Mouse (Mus musculus) embryonic facial prominence, embryonic 10.5 days (tissue): ENCODE results near the gene St14. TPM values are rescaled to one million over a fixed set of nuclear protein-coding genes. Genes with fewer than 3 reads are reported as not detected.

Experiments used
- DNase-seq: peaks from one replicate; pipeline ENCODE4 v3.0.0-alpha.2; 2017; ENCODE audit warnings: low spot score
- H3K27ac ChIP-seq: fragments of 300-500 bp; sonication (generic); replicated peaks from 2 replicates; pipeline ENCODE4 v1.5.1; 2016; ENCODE audit warnings: mild to moderate bottlenecking
- H3K27me3 ChIP-seq: fragments of 300-500 bp; sonication (generic); replicated peaks from 2 replicates; pipeline ENCODE4 v1.6.1; 2016; ENCODE audit warnings: low read depth, mild to moderate bottlenecking; ENCODE audit not compliant: poor library complexity, severe bottlenecking
- H3K36me3 ChIP-seq: fragments of 300-500 bp; sonication (generic); replicated peaks from 2 replicates; pipeline ENCODE4 v1.6.1; 2016; ENCODE audit warnings: mild to moderate bottlenecking, moderate library complexity
- H3K4me1 ChIP-seq: fragments of 300-500 bp; sonication (generic); 2 replicates; pipeline ENCODE4 v1.6.1; 2016
- H3K4me3 ChIP-seq: fragments of 300-500 bp; sonication (generic); 2 replicates; pipeline ENCODE4 v1.5.1; 2016; ENCODE audit warnings: mild to moderate bottlenecking, moderate library complexity
- H3K9me3 ChIP-seq: fragments of 300-500 bp; sonication (generic); 2 replicates; pipeline ENCODE4 v1.6.1; 2016; ENCODE audit warnings: mild to moderate bottlenecking
- WGBS: fragments of 180-500 bp; shearing (Covaris S2); methylation state at CpG from one replicate; pipeline ENCODE4 v1.1.7; 2016; 5-methylcytosine and 5-hydroxymethylcytosine counted together
- polyA plus RNA-seq: library from polyadenylated mRNA; unstranded; fragments of >200 nt; fragmentation: Nextera tagmentation; extraction: Ambion mirVana; gene quantifications from 2 replicates; pipeline ENCODE4 v1.2.1, GENCODE M21; 2016

Gene St14
- polyA plus RNA-seq, 1 experiment from 2014 or later, result 15.8 TPM

DNA sequence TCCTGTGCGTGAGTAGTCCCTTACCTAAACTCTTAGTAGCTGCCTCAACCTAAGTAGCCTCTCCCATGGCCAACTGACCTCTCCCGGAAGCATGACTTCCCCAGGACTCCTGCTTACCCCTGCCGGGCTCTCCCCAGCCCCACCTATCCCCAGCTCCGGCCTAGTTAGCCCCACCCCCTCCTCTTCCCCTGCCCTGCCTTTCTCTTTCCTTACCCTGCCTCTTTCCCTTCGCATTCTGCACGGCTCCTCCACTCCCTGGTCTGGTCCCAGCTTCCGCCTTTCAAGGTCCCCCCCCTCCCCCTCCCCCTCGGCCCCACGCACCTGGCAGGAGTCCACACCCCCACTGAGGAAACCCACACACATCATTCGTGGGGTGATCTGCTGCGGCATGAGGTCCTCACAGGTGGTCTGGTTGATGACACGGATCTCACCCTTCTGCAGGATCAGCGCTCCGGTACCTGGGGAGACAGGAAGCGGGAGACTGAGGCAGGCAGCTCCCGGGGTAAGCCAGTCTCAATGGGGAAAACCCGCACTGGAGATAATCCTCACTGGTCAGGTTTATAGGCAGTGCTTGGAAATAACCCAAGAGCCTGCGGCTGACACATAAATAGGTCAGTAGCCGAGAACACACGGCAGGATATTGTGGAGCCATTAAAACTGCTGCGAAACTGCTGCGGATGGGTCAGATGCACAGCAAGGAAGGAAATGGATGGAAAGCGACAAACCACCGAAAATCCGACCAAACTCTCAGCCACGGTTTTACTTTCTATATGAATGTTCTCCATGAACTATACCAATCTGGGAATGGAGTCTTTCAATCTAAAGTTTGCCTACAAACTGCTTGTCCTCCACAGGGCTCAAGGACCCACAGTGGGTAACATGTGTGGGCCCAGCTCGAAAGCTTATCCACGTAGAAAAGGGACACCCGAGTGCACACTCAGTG, 41.3 kb downstream of the St14 start:
- WGBS, result 78% methylated on average over 29 of the region's 29 CpGs
- peak; percentile 7 for DNase-seq

DNA sequence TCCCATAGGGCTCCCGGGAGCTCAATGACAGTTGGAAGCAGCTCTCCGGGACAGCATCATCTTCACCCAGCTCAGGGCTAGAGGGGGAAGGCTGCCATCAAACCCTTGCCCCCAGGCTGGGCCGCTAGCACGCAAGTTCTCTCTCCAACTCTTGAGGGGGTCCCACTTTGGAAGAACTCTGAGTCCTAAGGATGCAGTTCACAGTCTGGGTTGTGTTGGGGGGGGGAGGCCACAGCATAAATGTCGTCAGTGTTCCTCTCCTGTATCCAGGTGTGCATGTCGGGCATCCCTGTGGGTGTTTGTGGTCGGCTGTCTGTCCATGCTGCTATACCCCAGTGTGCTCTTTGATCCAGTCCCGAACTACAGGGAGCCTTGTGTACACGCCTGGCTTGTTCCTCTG, 42.1 kb downstream of the St14 start:
- no peak for DNase-seq

More for the DNA sequence above, 41.3 kb downstream of the St14 start:
- peaks cover 17% of the 10 kb centered on the region for H3K27me3 ChIP-seq
- no peaks in the 10 kb centered on the region for H3K36me3 ChIP-seq
- H3K9me3 ChIP-seq, result no peaks in the 10 kb centered on the region
- no peak overlapping the region for H3K4me3 ChIP-seq
- no peak overlapping the region for H3K27ac ChIP-seq
- H3K4me1 ChIP-seq, result peaks cover 8% of the 10 kb centered on the region

DNA sequence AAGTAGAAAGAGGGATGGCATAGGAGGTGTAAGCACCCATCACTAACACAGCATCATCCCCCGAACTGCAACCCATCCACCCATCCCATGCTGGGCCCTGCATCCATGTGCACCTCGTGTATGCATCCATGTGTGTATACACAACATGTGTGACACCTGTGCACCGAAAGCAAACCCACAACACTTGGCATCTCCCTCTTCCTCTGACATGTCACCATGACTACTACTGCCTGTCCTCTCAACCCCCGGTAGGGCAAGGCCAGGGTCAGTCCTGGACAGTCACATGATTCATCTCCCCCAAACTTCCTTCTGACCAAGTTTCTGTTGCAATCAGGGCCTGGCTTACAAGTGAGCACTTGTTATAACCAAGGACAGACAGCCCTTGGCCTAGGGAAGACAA, 42.8 kb downstream of the St14 start:
- no peak for DNase-seq
- Histone ChIP-seq H3K9me3 (no peaks in the 10 kb centered on the region), H3K4me3 (no peak overlapping the region), H3K4me1 (peaks cover 8% of the 10 kb centered on the region), H3K36me3 (no peaks in the 10 kb centered on the region), H3K27me3 (peaks cover 17% of the 10 kb centered on the region), H3K27ac (no peak overlapping the region)
- WGBS, result 84% methylated on average over 4 of the region's 4 CpGs

More for the DNA sequence above, 42.1 kb downstream of the St14 start:
- H3K27me3 ChIP-seq, result peaks cover 17% of the 10 kb centered on the region
- no peaks in the 10 kb centered on the region for H3K9me3 ChIP-seq
- WGBS, result 78% methylated on average over 9 of the region's 9 CpGs
- peaks cover 8% of the 10 kb centered on the region for H3K4me1 ChIP-seq
- no peaks in the 10 kb centered on the region for H3K36me3 ChIP-seq
- no peak overlapping the region for H3K27ac ChIP-seq
- no peak overlapping the region for H3K4me3 ChIP-seq

DNA sequence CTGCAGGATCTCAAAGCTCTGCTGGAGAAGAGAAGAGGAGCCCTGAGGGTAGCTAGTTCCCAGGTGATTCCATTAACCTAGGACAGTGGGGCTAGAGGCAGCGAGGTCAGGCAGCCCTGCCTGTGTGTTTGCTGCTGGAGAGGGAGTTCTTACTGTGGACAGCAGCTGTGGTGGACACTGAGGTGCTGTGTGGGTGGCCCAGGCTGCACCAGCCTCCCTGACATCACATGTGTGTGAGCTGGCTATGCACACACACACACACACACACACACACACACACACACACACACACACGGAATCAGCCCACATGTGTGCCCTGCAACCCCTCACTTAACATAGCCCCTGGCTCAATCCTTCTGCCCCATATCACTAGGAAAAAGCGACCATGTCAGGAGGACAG, 43.5 kb downstream of the St14 start:
- WGBS, result 73% methylated on average over 3 of the region's 3 CpGs
- Histone ChIP-seq H3K27ac (no peak overlapping the region), H3K9me3 (no peaks in the 10 kb centered on the region), H3K36me3 (no peaks in the 10 kb centered on the region), H3K4me3 (no peak overlapping the region), H3K4me1 (peaks cover 8% of the 10 kb centered on the region), H3K27me3 (peaks cover 24% of the 10 kb centered on the region)
- no peak for DNase-seq

DNA sequence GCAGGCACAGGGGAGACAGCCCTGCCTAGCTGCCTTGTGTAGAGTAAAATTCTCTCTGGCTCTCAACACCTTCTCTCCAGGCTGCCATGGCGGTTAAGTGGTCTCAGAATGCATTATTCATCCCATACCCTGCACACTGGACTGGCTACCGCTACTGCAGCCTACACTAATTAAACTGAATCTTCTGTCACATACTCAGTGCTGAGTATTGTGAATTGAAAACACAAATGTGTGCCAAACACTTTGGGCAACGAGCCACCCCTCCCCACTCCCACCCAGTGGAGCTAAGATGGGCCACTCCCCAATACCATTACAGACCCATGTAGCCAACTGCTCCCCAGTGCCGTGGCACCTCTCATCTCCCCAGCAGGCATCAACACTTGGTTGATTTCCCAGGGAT, 44.2 kb downstream of the St14 start:
- Histone ChIP-seq H3K4me3 (no peak overlapping the region), H3K9me3 (no peaks in the 10 kb centered on the region), H3K27ac (no peak overlapping the region), H3K4me1 (peaks cover 8% of the 10 kb centered on the region), H3K27me3 (peaks cover 29% of the 10 kb centered on the region), H3K36me3 (no peaks in the 10 kb centered on the region)
- WGBS, result 82% methylated on average over 4 of the region's 4 CpGs
- DNase-seq, result no peak

DNA sequence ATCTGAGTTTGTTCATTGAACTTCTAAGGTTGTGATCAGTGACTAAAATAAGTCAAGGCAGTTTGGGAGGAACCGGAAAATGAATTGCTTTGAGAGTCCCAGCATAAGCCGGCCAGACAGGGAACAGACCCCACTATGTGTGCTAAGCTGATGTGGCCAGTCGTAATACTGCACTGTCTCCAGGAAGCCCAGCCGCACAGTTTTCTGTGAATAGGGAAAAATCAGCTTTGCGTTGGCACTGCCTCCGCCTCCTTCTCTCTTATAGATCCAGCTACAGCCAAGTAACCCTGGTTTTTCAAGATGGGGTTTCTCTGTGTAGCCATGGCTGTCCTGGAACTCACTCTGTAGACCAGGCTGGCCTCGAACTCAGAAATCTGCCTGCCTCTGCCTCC, 44.9 kb downstream of the St14 start:
- H3K4me1 ChIP-seq, result peaks cover 8% of the 10 kb centered on the region
- no peak overlapping the region for H3K4me3 ChIP-seq
- no peak overlapping the region for H3K27ac ChIP-seq
- H3K36me3 ChIP-seq, result no peaks in the 10 kb centered on the region
- peaks cover 29% of the 10 kb centered on the region for H3K27me3 ChIP-seq
- WGBS, result 86% methylated on average over 7 of the region's 7 CpGs
- no peak for DNase-seq
- H3K9me3 ChIP-seq, result no peaks in the 10 kb centered on the region

DNA sequence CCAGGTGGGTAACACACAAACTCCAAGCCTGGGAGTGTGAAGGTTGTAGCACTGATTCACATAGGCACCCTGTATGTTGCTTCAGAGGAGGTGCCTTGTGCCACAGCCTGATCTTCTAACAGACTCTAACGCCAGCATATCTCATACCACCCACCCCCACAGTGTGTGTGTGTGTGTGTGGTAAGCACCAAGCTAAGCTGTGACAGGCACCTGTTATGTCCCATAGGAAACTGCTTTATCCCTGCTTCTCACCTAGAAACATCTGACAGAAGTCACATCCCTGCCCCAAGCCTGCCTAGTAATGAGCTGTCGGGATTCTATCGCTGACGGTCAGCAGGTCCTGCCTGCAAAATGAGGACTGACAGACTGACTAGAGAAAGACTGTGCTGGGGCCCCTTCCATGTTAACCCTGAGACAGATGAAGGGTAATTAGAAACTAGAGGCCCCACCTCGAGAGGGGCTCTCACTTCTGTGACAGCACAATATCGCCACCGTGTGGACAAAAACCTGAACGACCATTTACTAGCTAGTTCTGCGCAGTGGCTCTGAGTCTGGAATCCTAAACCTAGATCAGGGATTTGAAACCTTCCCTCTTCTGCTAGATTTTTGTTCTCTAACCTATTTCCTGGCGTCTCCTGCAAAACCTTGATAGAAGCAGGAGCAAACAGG, 45.4 kb downstream of the St14 start:
- 19% methylated on average over 10 of the region's 10 CpGs for WGBS
- no peaks in the 10 kb centered on the region for H3K9me3 ChIP-seq
- peaks cover 8% of the 10 kb centered on the region for H3K4me1 ChIP-seq
- DNase-seq, result peak; percentile 80
- H3K27me3 ChIP-seq, result peaks cover 29% of the 10 kb centered on the region
- H3K36me3 ChIP-seq, result no peaks in the 10 kb centered on the region
- no peak overlapping the region for H3K27ac ChIP-seq
- no peak overlapping the region for H3K4me3 ChIP-seq

DNA sequence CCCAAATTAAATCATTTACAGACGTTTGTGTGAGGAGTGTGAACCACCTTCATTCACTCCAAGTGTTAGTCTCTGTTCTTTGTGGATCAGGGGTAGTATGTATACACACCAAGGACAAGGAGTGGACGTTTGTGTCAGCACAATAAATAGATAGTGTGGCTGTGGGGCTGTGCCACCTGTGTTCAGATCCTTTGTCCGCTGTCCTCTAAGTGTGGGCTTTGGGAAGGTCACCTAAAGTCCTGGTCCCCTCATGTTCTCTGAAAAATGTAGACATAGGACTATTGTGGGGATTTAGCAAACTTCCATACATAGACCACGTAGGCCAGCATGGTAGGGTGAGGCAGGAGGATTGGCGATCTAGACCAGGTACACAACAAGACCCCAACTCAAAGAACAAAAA, 46.1 kb downstream of the St14 start:
- Histone ChIP-seq H3K9me3 (no peaks in the 10 kb centered on the region), H3K27ac (no peak overlapping the region), H3K4me1 (peaks cover 8% of the 10 kb centered on the region), H3K27me3 (peaks cover 29% of the 10 kb centered on the region), H3K36me3 (no peaks in the 10 kb centered on the region), H3K4me3 (no peak overlapping the region)
- 79% methylated on average over 5 of the region's 5 CpGs for WGBS
- DNase-seq, result no peak

DNA sequence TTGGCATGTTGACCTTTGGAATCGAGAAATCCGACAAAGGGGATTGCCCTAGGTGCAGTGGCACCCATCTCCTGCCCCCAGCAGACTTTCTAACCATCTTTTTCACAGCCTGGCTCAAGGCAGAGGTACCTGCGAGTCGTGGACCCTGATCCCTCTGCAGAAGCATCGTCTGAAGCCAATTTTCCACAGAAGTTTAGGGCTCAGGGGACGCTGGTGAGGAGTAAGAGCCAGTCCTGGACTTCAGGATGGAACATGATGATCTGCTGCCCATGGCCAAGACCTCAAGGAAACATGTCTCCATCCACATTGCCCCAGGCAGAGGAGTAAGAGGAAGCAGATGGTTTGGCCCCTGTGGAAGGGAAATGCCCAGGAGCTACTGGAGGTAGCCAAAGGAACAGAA, 48.9 kb downstream of the St14 start:
- Histone ChIP-seq H3K27me3 (peaks cover 19% of the 10 kb centered on the region), H3K4me1 (peaks cover 5% of the 10 kb centered on the region), H3K9me3 (no peaks in the 10 kb centered on the region), H3K36me3 (no peaks in the 10 kb centered on the region), H3K4me3 (no peak overlapping the region), H3K27ac (no peak overlapping the region)
- 70% methylated on average over 6 of the region's 6 CpGs for WGBS
- DNase-seq, result no peak

DNA sequence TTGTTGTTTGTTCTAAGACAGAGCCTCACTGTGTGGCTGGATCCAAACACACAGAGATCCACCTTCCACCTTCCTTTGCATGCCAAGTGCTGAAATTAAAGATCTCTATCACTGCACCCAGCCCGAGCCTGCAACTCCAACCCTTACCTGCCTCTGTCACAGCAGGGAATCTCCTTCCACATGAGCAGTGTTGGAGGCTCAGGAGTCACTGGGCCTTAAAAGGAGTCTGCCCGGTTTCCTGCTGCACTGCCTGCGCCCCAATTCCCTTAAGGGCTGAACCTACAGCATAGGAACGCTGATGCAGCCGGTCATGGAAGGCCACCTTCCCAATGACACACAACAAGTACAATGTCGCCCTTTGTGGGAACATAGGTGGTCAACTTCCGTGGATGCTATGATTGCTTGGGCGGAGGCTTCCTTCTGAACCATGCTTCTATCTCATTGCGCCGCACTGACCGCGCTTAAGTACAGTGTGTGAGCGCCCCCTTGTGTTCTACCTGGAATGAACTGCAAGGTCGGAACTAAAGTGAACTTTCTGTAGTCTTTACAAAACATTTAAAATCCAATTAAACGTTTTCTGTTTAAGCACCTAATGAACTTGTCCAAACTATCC, 49.5 kb downstream of the St14 start:
- H3K27me3 ChIP-seq, result peaks cover 13% of the 10 kb centered on the region
- WGBS, result 6% methylated on average over 15 of the region's 15 CpGs
- H3K4me3 ChIP-seq, result peak overlapping the region; percentile 20; the same call in 1 of the 2 replicates
- H3K4me1 ChIP-seq, result peaks cover 5% of the 10 kb centered on the region
- H3K27ac ChIP-seq, result no peak overlapping the region
- no peaks in the 10 kb centered on the region for H3K36me3 ChIP-seq
- H3K9me3 ChIP-seq, result no peaks in the 10 kb centered on the region
- peak; percentile 79 for DNase-seq

DNA sequence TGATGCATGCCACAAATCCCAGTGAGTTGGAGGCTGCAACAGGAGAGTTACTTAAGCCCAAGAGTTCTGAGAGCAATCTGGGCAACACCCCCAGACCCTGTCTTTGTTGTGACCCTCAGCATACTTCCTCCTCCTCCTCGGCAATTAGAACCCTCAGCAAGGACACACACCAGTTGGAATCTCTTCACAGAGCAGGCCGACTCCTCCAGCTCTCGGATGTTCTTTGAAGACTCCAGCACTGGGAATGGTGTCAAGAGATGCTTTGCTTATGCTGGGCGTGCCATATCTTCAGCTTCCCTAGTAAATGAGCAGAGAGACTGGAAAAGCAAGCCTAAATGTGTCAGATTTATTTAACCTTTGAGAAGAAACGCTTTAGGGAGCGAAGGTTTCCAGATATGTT, 50.9 kb downstream of the St14 start:
- Histone ChIP-seq H3K9me3 (no peaks in the 10 kb centered on the region), H3K36me3 (no peaks in the 10 kb centered on the region)
- 81% methylated on average over 6 of the region's 6 CpGs for WGBS

DNA sequence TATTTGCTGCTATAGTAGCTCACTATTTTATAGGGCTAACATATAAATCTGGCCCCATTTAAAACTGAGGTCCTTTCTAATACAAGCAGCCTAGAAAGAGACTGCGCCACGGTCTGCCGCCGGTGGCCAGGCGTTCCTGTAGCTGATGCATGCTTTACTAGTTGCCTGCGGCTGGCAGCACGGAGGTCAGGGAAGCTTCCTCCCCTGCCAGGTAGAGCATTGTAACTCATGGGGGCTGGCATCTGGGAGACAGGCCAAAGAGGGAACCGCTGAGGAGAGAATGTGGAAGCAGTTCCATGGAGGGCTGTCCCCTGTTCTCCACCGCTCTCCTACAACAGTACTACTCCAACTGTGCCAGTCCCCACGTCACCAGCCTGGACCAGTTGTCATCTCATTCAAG, 56.8 kb downstream of the St14 start:
- Histone ChIP-seq H3K36me3 (no peaks in the 10 kb centered on the region; the same call in 1 of the 2 replicates), H3K4me3 (no peak overlapping the region), H3K27me3 (no peaks in the 10 kb centered on the region), H3K4me1 (no peaks in the 10 kb centered on the region), H3K9me3 (no peaks in the 10 kb centered on the region), H3K27ac (no peak overlapping the region)
- DNase-seq, result no peak
- 91% methylated on average over 10 of the region's 10 CpGs for WGBS

More for the DNA sequence above, 50.9 kb downstream of the St14 start:
- Histone ChIP-seq H3K27ac (no peak overlapping the region), H3K4me3 (no peak overlapping the region), H3K4me1 (no peaks in the 10 kb centered on the region), H3K27me3 (peaks cover 11% of the 10 kb centered on the region)
- DNase-seq, result no peak
